Mouse (Mus musculus): ENCODE measurements at regions not wholly inside any gene's neighbourhood (a gene's known extent, or its start where the extent isn't known, plus 50 kb on each side); places are given as distances from the start of the nearest gene placed in this dataset.

- in situ Hi-C loops (cut with MboI; ENCODE audit: unreplicated experiment in 2 of 2) = loop anchor here in 1 of 2 experiments (25.0 kb wide), 2 partner anchors 220 to 1995 kb away; no protein-coding TSS in a partner anchor
Observed at GRCm38 (mm10) chr5:43417259-43417658, 98.1 kb upstream of the C1qtnf7 start.

- in situ Hi-C loops (cut with MboI; ENCODE audit: unreplicated experiment in 2 of 2) = loop anchor here in 1 of 2 experiments (10.0 to 25.0 kb wide), 3 partner anchors 214 to 1989 kb away; partner anchors contain the start of gene Fbxl5
Observed at GRCm38 (mm10) chr5:43422815-43423687, 92.3 kb upstream of the C1qtnf7 start.

GRCm38 (mm10) chr5:43424551-43425257 is 90.6 kb upstream of the C1qtnf7 start:
- in situ Hi-C loops (cut with MboI; ENCODE audit: unreplicated experiment in 2 of 2) = loop anchor here in 1 of 2 experiments (10.0 to 25.0 kb wide), 3 partner anchors 213 to 1988 kb away; partner anchors contain the start of gene Fbxl5

GRCm38 (mm10) chr5:43433337-43433736 is 82.0 kb upstream of the C1qtnf7 start:
- in situ Hi-C loops (cut with MboI; ENCODE audit: unreplicated experiment in 2 of 2) = no loop called here

DNA sequence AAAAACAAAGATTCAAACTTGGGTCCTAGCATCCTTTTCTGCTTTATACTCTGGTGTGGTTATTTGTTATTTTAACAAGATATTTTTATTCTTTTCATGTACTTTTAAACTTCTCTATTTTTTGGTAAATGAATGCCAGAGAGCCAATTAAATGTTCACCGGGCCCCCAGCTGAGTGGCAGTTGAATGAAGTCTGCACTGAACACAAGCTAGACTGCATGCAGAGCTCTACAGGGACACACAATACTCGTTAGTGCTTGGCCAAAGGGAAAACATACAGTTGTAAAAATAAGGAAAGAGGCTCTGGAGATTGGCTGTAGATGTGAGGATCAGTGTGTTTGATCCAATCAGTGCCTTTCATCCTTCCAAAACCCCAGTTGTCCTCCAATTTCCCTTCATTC is 76.1 kb upstream of the C1qtnf7 start:
- in situ Hi-C loops (cut with MboI; ENCODE audit: unreplicated experiment in 2 of 2) = no loop called here

- in situ Hi-C loops (cut with MboI; ENCODE audit: unreplicated experiment in 2 of 2) = no loop called here
Observed at GRCm38 (mm10) chr5:43441306-43441705, 74.0 kb upstream of the C1qtnf7 start.

DNA sequence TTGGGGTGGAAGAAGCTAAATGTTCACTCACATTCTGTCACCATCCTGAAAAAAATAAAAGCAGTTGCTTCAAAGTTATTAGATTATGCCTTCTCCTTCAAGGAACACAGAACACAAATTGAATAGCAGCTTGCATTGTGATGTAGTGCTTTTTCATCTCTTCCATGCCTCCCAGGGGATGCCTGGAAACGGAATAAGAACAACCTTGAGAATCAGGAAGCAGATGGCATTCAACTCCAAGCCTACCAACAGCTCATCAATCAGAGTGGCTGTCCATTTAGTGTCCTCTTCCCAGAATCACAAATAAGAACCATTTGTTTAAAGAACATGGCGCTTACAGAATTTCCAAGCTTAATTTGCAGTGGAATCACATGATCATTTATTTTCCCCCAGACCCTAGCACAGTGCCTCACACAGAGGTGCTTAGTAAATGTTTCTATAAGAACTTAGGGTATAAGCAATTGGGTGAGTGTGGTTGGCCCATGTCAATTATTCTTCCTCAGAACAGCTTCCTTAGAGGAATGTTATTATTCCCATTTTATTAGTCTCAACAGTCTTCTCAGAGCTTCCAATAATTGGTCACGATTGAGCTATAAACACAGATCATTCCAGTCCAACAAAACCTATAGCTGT is 70.6 kb upstream of the C1qtnf7 start:
- in situ Hi-C loops (cut with MboI; ENCODE audit: unreplicated experiment in 2 of 2) = no loop called here

- in situ Hi-C loops (cut with MboI; ENCODE audit: unreplicated experiment in 2 of 2) = no loop called here
Observed at GRCm38 (mm10) chr5:43445620-43446019, 69.7 kb upstream of the C1qtnf7 start.

DNA sequence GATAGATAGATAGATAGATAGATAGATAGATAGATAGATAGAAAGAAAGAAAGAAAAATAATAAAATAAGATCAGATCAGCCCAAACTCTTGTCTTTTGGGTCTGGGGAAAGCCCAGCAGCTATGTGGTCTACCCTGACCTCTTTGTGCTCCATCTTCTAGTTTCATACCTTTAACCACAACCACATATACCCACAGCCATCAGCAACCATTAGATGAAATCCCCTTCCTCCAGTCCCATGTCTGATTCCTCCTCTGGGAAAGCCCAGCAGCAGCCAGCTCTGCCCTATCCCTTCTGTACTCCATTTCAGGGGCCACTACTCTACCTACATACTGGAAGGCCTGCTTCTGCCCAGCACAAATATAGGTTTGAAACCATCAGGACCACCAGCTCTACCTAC is 69.0 kb upstream of the C1qtnf7 start:
- in situ Hi-C loops (cut with MboI; ENCODE audit: unreplicated experiment in 2 of 2) = no loop called here

- in situ Hi-C loops (cut with MboI; ENCODE audit: unreplicated experiment in 2 of 2) = no loop called here
Observed at GRCm38 (mm10) chr5:43456018-43456417, 59.3 kb upstream of the C1qtnf7 start.

DNA sequence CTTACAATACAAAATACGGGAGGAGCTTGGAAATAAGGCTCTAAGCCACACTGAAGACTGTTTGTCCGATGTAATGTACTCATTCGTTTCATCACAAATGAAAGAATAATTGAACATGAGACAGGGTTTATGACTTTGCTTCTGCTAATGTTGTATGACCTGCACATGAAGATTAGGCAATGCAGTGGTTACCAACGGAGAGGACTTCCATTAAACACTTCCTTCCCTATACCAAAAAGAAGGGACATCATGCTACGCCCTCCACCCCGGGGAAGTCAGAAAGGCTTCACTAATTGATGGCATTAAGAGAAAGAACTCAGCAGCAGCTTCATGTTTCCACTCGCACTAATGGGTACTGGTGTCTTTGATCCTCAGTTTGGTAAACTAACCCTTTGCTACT is 57.6 kb upstream of the C1qtnf7 start:
- in situ Hi-C loops (cut with MboI; ENCODE audit: unreplicated experiment in 2 of 2) = no loop called here

DNA sequence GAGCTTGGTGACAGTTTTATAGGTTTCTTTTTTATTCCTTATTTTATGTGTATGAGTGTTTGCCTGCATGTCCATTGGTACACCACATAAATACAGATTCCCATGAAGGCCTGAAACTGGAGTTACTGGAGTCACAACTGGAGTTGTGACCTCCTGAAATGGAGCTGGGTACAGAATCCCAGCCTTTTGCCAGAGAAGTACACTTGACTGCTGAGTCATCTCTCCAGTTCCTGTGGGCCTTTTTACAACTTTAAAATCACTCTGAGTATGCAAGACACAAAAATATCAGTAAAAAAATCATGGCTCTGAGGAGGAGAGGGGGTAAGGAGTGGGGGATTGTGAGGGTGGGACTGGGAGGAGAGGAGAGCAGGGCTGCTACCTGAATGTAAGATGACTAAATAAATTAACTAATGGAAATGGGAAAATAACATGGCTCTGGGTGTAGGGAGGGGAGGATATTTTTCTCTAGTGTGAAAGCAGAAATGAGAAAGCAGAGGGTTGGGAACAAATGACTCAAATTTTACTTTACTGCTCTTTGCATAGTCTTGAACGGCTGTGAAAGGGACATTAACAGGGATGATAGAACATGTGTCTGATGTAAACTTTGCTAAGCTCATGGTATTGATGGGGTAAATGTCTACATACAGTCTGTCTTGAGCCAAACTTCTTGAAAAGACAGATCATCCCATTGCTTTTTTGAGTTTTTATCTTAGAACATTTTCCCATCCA is 53.2 kb upstream of the C1qtnf7 start:
- in situ Hi-C loops (cut with MboI; ENCODE audit: unreplicated experiment in 2 of 2) = no loop called here
